Mouse (Mus musculus) kidney, adult 8-10 months (tissue): ENCODE data around the gene 7530416G11Rik.

Experiments
- DNase-seq, 2 experiments: peaks; one replicate each; pipeline ENCODE4 v3.0.0; 2022

The 7530416G11Rik gene

GRCm38 (mm10) chr15:85479365-85479764 lies 23.7 kb downstream of the 7530416G11Rik start:
- DNase-seq, result no peak

DNA sequence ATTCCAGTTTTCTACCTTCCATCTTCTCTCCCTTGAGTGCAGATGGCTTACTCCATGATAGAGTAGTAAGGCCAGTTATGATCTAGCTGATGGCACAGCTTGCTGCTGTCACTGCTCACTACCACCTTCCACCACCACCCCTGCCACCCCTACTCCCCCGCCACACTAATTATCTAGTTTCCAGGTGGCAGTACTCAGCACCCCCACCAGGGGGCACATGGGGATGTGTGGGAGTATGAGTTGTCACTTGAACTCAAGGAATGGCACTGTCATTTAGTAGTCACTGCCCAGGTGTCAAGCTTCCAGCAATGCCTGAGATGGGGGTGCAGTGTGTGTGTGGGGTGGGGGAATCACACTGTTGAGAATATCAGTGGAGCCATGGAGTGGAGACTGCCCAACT lies 25.4 kb downstream of the 7530416G11Rik start:
- DNase-seq, result peak; percentile 38 to 68

GRCm38 (mm10) chr15:85474697-85475096 lies 28.3 kb downstream of the 7530416G11Rik start:
- no peak for DNase-seq

GRCm38 (mm10) chr15:85469401-85469800 lies 33.6 kb downstream of the 7530416G11Rik start:
- DNase-seq, result peak; percentile 63 to 72

GRCm38 (mm10) chr15:85466456-85467067 lies 36.5 kb downstream of the 7530416G11Rik start:
- no peak for DNase-seq

DNA sequence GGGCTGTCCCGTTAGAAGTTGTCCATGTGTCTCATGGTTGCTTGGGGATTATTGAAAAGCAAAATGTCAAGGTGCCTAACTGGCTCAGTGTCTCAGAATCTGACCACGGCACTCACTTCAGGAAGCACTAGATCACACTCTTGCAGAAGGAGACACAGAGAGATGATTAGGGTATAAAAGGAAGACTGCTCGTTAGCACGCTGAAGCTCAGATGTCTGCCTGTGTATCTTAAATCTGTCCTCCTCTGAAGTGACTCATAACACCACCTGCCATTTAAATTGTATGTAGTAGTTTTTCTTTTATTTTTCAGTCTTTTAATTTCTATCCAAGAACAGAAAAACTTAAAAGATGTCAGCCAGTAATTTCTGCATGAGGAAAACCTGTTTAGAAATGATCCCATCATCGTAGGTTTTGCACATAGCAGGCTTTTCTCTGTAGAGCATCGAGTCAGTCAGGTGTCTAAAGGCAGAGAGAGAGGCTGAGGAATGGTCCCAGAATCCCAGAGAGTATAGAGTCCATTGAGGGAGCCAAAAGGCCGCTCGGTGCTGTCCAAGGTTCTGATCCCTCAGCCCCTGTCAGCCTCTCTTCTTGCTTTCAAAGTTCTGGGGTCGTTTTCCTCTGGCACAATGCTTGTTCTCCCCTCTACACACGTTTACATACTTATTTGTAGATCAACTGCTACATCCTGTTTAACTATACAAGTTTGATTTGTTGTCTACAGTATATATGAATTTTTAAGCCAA lies 38.0 kb downstream of the 7530416G11Rik start:
- DNase-seq, result no peak

GRCm38 (mm10) chr15:85464190-85464589 lies 38.8 kb downstream of the 7530416G11Rik start:
- no peak for DNase-seq

- no peak for DNase-seq
Observed at GRCm38 (mm10) chr15:85463027-85463790, 39.8 kb downstream of the 7530416G11Rik start.

- DNase-seq, result no peak
Observed at GRCm38 (mm10) chr15:85462138-85462537, 40.9 kb downstream of the 7530416G11Rik start.

DNA sequence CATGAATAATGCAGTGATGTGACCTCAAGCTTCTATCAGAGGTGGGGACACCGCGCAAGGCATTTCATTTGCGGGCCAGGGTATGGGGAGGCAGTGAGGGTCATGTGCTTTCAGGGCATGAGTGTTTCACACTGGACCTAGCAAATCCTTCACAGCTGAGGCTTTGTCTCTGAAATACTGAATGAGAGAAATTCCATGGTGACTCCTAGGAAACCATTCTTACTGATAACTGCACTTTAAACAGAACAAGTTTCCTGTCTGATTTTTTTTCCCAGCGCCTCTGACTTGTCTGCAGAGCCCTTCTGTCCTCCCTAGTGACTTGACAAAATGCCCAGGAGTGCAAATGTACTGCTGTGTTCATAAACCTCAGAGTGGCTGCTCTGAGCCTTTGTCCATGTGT lies 41.5 kb downstream of the 7530416G11Rik start:
- no peak for DNase-seq

DNA sequence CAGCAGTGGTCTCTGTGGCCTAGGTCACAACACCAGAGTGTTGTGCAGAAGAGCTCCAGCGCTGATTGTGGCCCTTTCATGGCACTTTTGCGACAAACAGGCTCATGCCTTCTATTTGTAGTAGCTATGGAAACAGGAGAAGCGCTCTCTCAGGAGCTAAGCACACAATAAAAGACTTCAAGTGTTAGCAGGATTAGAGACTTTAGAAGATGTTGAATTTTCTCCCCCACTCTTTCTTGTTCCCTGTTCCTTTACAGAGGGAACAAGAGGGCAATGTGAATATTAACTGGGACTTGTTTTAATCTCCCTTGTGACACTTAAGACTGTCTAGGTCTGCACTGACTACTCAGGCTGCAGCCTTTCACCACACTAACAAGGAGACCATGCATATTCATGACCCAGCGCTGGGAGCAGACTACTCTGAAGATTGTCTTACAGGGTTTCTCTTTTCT lies 44.4 kb downstream of the 7530416G11Rik start:
- peak in 1 of 2 experiments; percentile 14 for DNase-seq

DNA sequence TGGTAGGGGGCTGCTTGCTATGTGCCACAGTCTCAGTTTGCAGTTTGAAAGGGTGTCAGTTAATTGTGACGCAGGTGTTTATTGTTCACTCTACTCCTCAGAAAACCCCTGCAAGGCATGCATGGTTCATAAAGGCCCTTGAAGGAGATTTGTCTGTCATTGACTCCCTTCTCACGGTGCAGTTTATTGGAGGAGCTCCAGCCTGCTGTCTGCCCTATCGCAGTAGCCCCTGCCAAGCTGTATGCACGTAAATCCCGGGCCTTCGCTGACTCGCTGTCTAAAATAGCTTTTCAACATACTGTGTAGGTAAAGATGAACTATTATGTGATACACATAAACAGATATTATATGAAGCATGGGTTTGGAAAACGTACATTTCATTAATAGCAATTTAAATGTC lies 45.2 kb downstream of the 7530416G11Rik start:
- DNase-seq, result no peak

DNA sequence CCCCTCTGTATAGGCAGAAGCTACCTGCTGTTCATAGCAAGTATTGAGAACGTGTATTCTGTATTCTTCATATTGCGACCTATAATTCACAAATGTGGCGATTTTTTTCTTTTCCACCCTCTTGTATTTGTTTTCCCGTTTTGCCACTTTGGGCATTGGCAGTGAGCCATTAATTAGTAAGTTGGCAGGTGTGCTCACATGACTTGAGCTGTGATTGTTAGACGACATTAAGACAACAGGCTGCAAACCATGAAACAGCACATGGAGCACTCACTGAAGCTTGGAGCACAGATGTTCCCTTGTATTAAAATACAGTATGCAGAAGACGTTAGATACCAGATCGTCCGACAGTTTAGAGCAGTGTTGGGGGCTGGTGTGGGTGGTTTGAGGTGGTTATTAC lies 46.1 kb downstream of the 7530416G11Rik start:
- DNase-seq, result peak in 1 of 2 experiments; percentile 33

DNA sequence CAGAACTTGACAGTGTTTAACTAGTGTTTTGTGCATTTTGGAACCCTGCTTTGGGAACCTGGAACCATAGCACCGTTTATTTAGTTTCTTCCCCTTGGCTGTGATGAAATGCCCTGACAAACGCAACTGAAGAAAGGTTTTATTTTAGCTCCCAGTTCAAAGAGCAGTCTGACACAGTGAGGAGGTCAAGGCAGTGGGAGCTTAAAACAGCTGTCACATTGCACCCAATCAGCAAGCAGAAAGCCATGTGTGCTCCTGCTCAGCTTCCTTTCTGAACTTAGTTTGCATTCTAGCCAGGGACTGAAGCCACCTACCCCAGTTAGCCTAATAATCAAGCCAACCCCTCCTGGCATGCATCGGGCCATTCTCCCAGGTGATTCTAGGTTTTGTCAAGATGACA lies 56.4 kb downstream of the 7530416G11Rik start:
- DNase-seq, result no peak
